Mouse (Mus musculus) brain, adult 2 months (tissue): Measurements from ENCODE around the gene Krt78.

Experiments used
- DNase-seq: peaks from one replicate; pipeline ENCODE4 v3.0.0; 2011; ENCODE audit warnings: low read depth, low spot score

The Krt78 gene

GRCm38 (mm10) chr15:101954187-101954586 is at the start of gene Krt78:
Gene Krt78, minus strand, starts transcription at chr15:101954287.
- no peak for DNase-seq

DNA sequence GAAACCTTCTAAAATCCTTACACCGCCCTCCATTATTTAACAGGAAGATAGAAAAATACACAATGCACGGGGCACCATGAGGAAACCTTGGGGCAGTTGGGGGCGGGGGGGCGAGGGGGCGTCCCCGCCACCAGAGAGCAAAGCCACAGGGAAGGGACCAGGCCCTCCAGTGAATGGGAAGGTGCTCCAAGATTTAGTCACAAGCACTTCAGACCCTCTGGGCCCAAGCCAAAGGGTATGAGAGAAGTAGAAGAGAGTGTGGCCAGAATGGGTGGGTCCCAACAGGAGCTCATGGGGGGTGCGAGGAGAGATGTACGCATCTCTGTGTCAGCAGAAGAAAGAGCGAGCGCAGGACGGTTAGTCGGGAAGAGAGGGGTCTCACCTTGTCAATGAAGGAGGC is 49.4 kb upstream of the Krt78 start:
- no peak for DNase-seq

- no peak for DNase-seq
Observed at GRCm38 (mm10) chr15:102002646-102003488, 48.8 kb upstream of the Krt78 start.

DNA sequence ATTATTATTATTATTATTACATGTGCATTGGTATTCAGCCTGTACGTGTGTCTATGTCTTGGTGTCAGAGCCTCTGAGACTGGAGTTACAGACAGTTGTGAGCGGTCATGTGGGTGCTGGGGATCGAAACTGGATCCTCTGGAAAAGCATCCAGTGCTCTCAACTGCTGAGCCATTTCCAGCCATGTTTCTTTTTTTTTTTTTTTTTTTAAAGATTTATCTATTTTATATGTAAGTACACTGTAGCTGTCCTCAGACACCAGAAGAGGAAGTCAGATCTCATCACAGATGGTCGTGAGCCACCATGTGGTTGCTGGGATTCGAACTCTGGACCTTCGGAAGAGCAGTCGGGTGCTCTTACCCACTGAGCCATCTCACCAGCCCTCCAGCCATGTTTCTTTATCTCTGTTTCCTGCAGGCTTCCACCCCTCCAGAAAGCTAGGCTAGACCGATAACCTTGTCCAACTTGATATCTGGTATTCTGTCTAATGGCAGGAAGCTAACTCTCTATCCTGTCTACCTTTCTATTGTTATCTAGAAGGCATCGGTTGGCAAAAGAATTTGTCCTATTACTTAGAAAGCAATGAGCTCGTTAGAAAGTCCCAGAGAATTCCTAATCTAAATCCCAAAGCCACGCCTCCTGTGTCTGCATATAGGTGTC is 45.7 kb upstream of the Krt78 start:
- no peak for DNase-seq

DNA sequence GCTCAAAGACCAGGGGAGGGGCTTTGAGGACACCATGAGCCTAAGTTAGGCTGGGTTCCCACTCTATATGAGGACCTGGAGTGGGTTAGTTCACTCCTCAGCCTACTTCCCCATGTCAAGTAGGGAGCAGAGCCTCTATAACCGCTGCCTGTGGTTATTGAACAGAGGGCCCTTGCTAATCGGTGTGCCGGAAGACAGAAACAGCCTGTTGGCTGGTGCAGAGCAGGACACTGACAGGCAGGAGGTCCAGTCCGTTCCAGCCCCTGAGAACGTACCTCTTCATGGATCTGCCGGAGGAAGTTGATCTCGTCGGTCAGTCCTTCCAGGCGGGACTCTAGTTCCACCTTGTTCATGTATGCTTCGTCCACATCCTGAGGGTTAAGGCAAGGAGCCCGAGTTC is 45.1 kb upstream of the Krt78 start:
- no peak for DNase-seq

GRCm38 (mm10) chr15:101996450-101997078 is 42.5 kb upstream of the Krt78 start:
- peak; percentile 46 for DNase-seq

- no peak for DNase-seq
Observed at GRCm38 (mm10) chr15:101995484-101996236, 41.6 kb upstream of the Krt78 start.

GRCm38 (mm10) chr15:101994365-101994764 is 40.3 kb upstream of the Krt78 start:
- no peak for DNase-seq

DNA sequence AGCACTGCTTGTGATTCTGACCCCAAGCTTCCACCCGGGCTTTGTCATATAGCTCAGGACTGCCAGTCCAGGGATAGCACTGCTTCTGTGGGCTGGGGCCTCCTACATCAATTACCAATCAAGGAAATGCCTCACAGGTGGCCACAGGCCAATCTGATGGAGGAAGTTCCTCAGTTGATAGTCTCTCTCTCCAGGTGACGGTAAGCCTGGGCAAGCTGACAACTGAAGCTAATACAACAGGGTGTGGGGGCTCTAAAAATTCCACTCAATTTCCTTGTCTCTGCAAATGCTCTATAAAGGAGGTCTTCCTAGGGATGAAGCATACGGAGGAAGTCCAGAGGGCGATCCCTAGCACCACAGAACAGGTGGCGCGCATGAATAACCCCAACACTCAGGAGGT is 36.9 kb upstream of the Krt78 start:
- no peak for DNase-seq

DNA sequence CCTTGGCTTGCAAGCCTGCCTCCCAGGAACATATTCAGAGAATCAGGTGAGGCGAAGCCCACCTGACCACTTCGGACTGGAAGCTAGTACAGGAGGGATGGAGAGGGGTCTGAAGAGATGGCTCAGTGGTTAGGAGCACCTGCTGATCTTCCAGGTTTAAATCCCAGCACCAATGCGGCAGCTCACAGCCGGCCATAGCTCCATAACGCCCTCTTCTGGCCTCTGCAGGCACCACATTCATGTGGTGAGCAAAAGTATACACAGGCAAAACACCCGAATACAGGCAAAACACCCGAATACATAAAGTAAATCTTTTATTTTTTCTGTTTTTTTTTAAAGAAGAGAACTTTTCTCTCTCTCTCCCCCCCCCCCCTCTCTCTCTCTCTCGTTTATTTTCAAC is 34.6 kb upstream of the Krt78 start:
- DNase-seq = no peak

DNA sequence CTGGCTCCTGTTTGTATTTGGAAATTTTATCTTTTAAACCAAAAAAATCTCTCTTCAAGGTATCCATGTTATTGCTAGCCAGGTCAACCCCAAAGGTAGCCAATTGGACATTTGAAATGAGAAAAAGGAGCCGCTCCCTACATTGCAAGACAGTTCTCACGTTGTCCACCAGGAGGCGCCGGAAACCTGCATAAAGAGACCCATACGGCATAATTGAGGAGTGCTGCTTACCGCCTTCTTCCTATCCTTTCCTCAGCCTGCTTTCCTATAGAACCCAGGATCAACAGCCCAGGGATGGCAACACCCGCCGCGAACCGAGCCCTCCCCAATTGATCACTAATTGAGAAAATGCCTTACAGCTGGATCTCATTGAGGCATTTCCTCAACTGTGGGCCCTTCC is 34.0 kb upstream of the Krt78 start:
- DNase-seq = peak; percentile 83

DNA sequence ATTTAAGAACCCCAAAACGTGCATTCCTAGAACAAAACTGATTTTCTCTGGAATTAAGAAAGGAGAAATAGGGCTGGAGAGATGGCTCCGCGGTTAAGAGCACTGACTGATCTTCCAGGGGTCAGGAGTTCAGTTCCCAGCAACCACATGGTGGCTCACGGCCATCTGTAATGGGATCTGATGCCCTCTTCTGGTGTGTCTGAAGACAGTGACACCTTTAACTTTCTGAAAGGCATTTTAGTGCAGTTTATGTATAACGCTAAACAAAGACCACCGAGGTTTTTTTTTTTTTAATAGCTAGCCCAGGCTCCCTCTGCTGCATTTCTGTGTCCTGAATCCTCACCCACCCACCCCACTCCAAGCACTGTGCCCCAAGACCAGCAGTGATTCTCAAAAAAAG is 30.7 kb upstream of the Krt78 start:
- no peak for DNase-seq

- peak; percentile 96 for DNase-seq
Observed at GRCm38 (mm10) chr15:101983949-101984601, 30.0 kb upstream of the Krt78 start.

- no peak for DNase-seq
Observed at GRCm38 (mm10) chr15:101983315-101983948, 29.3 kb upstream of the Krt78 start.

- no peak for DNase-seq
Observed at GRCm38 (mm10) chr15:101980849-101981248, 26.8 kb upstream of the Krt78 start.

DNA sequence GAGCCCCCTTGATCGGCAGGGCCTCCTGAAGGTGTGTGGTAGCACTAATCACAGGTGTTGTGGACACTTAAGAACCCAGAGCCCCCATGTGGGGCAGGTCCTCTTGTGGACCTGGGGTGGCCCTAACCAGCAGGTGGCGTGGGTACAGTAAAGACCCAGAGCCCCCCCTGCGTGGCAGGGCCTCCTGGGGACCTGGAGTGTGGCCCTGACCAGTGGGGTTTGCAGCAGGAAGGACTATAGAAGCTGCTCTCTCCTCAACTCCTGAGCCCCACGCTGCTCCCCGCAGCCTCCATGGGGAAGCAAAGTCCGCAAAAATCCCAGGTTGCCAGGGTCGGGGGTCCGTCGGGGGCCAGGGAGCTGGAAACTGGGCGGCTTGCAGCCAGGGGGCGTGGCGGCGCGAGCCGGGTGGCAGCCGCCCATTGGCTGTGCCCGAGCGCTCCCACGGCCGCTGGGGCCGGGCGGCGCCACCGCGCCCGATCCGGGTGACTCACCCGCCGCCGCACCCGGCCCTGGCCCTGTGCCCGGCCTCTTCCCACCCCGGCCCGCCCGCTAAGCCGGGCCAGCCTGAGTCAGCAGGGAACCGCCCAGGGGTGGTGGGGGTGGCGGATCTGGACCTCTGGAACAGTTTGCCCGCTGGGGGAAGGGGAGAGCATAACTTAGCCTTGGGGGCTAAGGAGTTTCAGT is 23.1 kb upstream of the Krt78 start:
- peak; percentile 81 for DNase-seq

- no peak for DNase-seq
Observed at GRCm38 (mm10) chr15:101976641-101977040, 22.6 kb upstream of the Krt78 start.

- DNase-seq = no peak
Observed at GRCm38 (mm10) chr15:101976023-101976422, 21.9 kb upstream of the Krt78 start.

GRCm38 (mm10) chr15:101974083-101974845 is 20.2 kb upstream of the Krt78 start:
- no peak for DNase-seq
